Mouse (Mus musculus): Measurements from ENCODE around the gene Fam3a. TPM values are rescaled to one million over a fixed set of nuclear protein-coding genes. Genes with fewer than 3 reads are reported as not detected.

The Fam3a gene
- polyA plus RNA-seq, 1 experiment from 2014 or later: 43.8 TPM

Other genes with a start within 250 kb of the Fam3a start
- gene Tex28, start 225.4 kb downstream of the Fam3a start, polyA plus RNA-seq (2015; fragmentation: Nextera tagmentation; extraction: Ambion mirVana): not detected in 2 replicates
- 0.08 TPM in 1 of 2 replicates, not detected in the other for gene Tktl1, start 216.0 kb downstream of the Fam3a start, polyA plus RNA-seq (2015; fragmentation: Nextera tagmentation; extraction: Ambion mirVana)
- gene Flna, start 143.5 kb downstream of the Fam3a start, polyA plus RNA-seq (2015; fragmentation: Nextera tagmentation; extraction: Ambion mirVana): 228 and 248 TPM in 2 replicates
- 24.8 and 29.0 TPM in 2 replicates for gene Emd, start 138.6 kb downstream of the Fam3a start, polyA plus RNA-seq (2015; fragmentation: Nextera tagmentation; extraction: Ambion mirVana)
- 675 and 811 TPM in 2 replicates for gene Rpl10, start 122.5 kb downstream of the Fam3a start, polyA plus RNA-seq (2015; fragmentation: Nextera tagmentation; extraction: Ambion mirVana)
- 89.2 and 89.6 TPM in 2 replicates for gene Taz, start 111.4 kb downstream of the Fam3a start, polyA plus RNA-seq (2015; fragmentation: Nextera tagmentation; extraction: Ambion mirVana)
- gene Dnase1l1, start 110.9 kb downstream of the Fam3a start, polyA plus RNA-seq (2015; fragmentation: Nextera tagmentation; extraction: Ambion mirVana): 17.3 and 20.2 TPM in 2 replicates
- gene Atp6ap1, start 96.2 kb downstream of the Fam3a start, polyA plus RNA-seq (2015; fragmentation: Nextera tagmentation; extraction: Ambion mirVana): 156 and 175 TPM in 2 replicates
- gene Gdi1, start 88.3 kb downstream of the Fam3a start, polyA plus RNA-seq (2015; fragmentation: Nextera tagmentation; extraction: Ambion mirVana): 203 and 211 TPM in 2 replicates
- gene Fam50a, start 80.2 kb downstream of the Fam3a start, polyA plus RNA-seq (2015; fragmentation: Nextera tagmentation; extraction: Ambion mirVana): 62.6 and 67.7 TPM in 2 replicates
- gene Plxna3, start 64.2 kb downstream of the Fam3a start, polyA plus RNA-seq (2015; fragmentation: Nextera tagmentation; extraction: Ambion mirVana): 16.7 and 19.4 TPM in 2 replicates
- 89.8 and 90.3 TPM in 2 replicates for gene Lage3, start 39.7 kb downstream of the Fam3a start, polyA plus RNA-seq (2015; fragmentation: Nextera tagmentation; extraction: Ambion mirVana)
- gene Ubl4a, start 20.1 kb downstream of the Fam3a start, polyA plus RNA-seq (2015; fragmentation: Nextera tagmentation; extraction: Ambion mirVana): 72.6 and 75.4 TPM in 2 replicates
- gene Slc10a3, start 19.9 kb downstream of the Fam3a start, polyA plus RNA-seq (2015; fragmentation: Nextera tagmentation; extraction: Ambion mirVana): 21.9 and 22.6 TPM in 2 replicates
- 20.1 and 21.3 TPM in 2 replicates for gene Ikbkg, start within 50 bp of the Fam3a start, polyA plus RNA-seq (2015; fragmentation: Nextera tagmentation; extraction: Ambion mirVana)
- gene G6pdx, start 35.9 kb upstream of the Fam3a start, polyA plus RNA-seq (2015; fragmentation: Nextera tagmentation; extraction: Ambion mirVana): 66.8 and 67.2 TPM in 2 replicates
- gene Gm6880, start 88.1 kb upstream of the Fam3a start, polyA plus RNA-seq (2015; fragmentation: Nextera tagmentation; extraction: Ambion mirVana): 1.1 and 2.2 TPM in 2 replicates
- not detected in 2 replicates for gene Olfr1326-ps1, start 181.6 kb upstream of the Fam3a start, polyA plus RNA-seq (2015; fragmentation: Nextera tagmentation; extraction: Ambion mirVana)
- gene Olfr1325, start 199.4 kb upstream of the Fam3a start, polyA plus RNA-seq (2015; fragmentation: Nextera tagmentation; extraction: Ambion mirVana): not detected in 2 replicates